Mouse (Mus musculus): ENCODE data around the gene Slco3a1. TPM values are rescaled to one million over a fixed set of nuclear protein-coding genes. Genes with fewer than 3 reads are reported as not detected.

The Slco3a1 gene
- total RNA-seq, 1 experiment from 2014 or later = 1.8 TPM

DNA sequence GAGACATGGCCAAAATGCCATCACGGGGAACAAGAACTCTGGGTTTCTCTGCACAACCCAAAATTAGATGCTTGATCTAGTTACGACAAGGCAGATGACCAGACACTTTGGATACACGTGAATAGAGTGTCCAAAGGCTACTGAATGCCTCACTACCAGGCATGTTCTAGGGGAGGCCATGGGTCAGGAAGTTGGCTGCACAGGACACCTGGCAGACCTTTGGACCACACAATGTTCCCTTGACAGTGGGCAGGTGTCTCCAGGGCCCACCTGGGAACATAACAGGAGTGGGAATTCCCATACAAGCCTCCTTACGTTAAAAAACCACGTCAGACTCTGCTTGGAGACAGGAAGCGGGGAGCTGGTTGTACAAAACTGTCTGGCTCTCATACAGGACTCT lies 181.5 kb downstream of the Slco3a1 start:
- ATAC-seq (replicated peaks; ENCODE audit: insufficient number of reproducible peaks, low FRiP score, low TSS enrichment, poor library complexity, severe bottlenecking) = no peak

DNA sequence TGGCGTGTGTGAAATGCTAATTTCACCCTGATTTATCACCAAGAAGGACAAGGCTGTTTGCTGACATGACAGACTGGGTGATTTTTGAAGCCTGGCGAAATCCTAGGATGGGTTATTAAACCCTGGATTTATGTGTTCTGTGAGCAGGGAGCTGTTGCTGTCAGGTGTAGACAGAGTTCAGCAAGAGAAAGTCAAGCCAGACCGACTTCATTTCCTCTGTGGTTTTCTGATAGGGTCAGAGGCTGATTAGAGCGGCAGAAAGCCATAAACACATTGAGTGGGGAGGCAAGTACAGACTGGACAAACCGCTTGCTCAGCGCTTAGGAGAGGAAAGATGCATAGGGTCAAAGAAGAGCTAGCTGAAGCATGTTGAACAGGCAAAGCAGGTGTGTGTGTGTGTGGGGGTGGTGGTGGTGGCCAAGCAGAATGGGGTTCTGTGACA lies 182.4 kb downstream of the Slco3a1 start:
- no peak for ATAC-seq (replicated peaks; ENCODE audit: insufficient number of reproducible peaks, low FRiP score, low TSS enrichment, poor library complexity, severe bottlenecking)

GRCm38 (mm10) chr7:74371656-74372055 lies 182.9 kb downstream of the Slco3a1 start:
- no peak for ATAC-seq (replicated peaks; ENCODE audit: insufficient number of reproducible peaks, low FRiP score, low TSS enrichment, poor library complexity, severe bottlenecking)

DNA sequence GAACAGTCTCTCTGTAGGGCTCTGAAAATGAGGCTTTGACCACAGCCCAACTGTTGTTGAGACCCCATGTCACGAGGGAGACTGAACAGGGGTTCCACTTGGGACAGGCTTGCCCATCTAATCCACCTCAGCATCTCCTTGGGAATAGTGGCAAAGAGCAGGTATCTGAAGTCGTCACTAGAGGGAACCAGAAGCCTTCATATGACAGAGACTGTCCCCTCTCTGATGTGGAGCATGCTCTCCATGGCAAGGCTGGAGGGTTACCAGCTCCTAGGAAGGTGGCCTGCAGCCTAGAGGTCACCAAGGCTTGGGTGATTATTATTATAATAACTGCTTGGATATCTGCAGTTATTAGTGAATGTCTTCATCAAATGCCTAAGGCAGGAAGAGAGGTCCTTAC lies 183.4 kb downstream of the Slco3a1 start:
- ATAC-seq (replicated peaks; ENCODE audit: insufficient number of reproducible peaks, low FRiP score, low TSS enrichment, poor library complexity, severe bottlenecking) = no peak

GRCm38 (mm10) chr7:74369657-74370056 lies 184.9 kb downstream of the Slco3a1 start:
- ATAC-seq (replicated peaks; ENCODE audit: insufficient number of reproducible peaks, low FRiP score, low TSS enrichment, poor library complexity, severe bottlenecking) = no peak

GRCm38 (mm10) chr7:74368256-74368980 lies 186.2 kb downstream of the Slco3a1 start:
- no peak for ATAC-seq (replicated peaks; ENCODE audit: insufficient number of reproducible peaks, low FRiP score, low TSS enrichment, poor library complexity, severe bottlenecking)

- no peak for ATAC-seq (replicated peaks; ENCODE audit: insufficient number of reproducible peaks, low FRiP score, low TSS enrichment, poor library complexity, severe bottlenecking)
Measured at GRCm38 (mm10) chr7:74367350-74367749, 187.2 kb downstream of the Slco3a1 start.

- ATAC-seq (replicated peaks; ENCODE audit: insufficient number of reproducible peaks, low FRiP score, low TSS enrichment, poor library complexity, severe bottlenecking) = no peak
Measured at GRCm38 (mm10) chr7:74365623-74366022, 189.0 kb downstream of the Slco3a1 start.

- no peak for ATAC-seq (replicated peaks; ENCODE audit: insufficient number of reproducible peaks, low FRiP score, low TSS enrichment, poor library complexity, severe bottlenecking)
Measured at GRCm38 (mm10) chr7:74364956-74365355, 189.6 kb downstream of the Slco3a1 start.

- ATAC-seq (replicated peaks; ENCODE audit: insufficient number of reproducible peaks, low FRiP score, low TSS enrichment, poor library complexity, severe bottlenecking) = no peak
Measured at GRCm38 (mm10) chr7:74363440-74363839, 191.1 kb downstream of the Slco3a1 start.

DNA sequence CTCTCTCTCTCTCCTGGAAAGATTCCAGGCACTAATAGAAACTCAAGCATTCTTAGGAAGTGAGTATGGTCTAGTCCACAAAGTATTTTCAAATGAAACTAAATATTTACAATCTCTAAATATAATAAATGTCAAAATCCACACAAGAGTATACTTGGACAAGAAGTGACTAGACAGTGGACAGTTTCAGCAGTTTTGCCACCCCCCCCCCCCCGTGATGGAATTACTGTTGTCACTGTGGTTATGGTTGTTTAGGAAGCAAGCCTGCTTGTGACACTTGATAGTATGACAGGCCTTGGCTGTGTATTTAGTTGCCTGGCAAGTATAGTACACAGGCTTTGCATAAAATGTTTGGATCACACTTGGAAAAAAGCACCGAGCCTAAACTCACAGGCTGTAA lies 192.9 kb downstream of the Slco3a1 start:
- ATAC-seq (replicated peaks; ENCODE audit: insufficient number of reproducible peaks, low FRiP score, low TSS enrichment, poor library complexity, severe bottlenecking) = no peak

DNA sequence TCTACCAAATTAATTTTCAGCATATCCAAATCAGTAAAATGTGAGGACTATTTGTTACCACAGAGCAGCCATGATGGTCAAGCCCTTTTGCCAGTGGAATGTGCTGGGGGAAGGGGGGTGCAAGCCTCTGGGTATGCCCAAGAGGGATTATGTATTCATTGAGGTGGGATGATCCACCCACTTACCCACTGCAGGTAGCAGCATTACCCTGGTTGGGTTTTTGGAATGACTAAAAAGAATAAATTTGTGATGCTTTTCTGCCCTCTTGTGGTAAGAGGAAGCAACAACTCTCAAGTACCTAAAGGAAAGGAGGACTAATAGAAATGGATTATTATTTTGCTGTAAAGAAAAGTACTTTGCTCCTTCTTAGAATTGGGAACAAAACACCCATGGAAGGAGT lies 197.6 kb downstream of the Slco3a1 start:
- no peak for ATAC-seq (replicated peaks; ENCODE audit: insufficient number of reproducible peaks, low FRiP score, low TSS enrichment, poor library complexity, severe bottlenecking)

DNA sequence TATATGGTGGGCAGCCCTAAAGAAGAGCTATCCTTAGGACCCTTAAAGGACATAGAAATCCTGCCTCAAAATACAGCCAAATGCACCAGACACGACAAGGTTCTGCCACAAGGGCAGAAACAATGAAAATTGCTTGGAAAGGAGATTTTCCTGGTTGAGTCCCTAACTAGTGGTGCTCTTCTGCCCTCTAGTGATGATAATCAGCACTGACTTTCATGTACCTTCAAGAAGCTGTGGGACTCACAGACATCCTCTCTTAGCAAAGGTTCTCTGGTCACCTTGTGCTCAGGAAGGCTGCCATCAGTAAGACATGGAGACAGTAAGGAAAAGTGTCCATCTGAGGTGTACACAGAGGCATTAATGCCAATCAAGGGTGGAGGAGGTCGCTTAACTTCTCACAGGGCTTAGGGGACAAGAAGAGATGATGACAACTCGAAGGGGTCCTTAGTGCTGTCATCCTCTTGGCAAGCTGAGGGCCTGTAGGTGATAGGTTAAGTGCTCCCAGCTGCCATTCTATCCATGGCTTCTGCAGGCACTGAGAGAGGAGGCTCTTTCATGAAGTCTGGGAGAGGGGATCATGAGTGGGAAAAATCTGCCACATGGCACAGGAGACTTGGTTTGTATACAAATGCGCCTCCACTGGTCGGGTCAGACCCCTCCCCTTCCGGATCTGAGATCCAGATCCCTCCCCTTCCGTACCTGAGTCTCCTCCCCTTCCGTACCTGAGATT lies 199.9 kb downstream of the Slco3a1 start:
- ATAC-seq (replicated peaks; ENCODE audit: insufficient number of reproducible peaks, low FRiP score, low TSS enrichment, poor library complexity, severe bottlenecking) = no peak

- ATAC-seq (replicated peaks; ENCODE audit: insufficient number of reproducible peaks, low FRiP score, low TSS enrichment, poor library complexity, severe bottlenecking) = no peak
Measured at GRCm38 (mm10) chr7:74353707-74354468, 200.7 kb downstream of the Slco3a1 start.

DNA sequence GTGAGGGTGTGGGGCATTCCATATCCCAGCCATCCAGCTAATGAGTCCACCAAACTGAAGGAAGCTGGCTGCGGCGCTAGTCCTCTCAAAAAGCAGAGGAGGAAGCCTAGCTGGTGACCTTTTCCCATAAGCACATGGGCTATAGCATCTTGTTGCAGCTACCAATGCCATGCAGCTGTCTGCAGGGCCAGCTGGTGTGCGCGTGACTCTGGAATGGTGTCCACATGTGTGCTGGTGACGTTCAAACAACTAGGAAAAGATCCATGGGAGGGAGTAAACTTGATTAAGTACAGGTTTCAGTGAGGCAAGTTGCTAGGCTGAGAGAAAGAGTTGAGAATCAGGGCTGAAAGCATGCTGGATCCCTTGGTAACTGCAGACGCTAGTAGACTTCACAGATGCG lies 201.3 kb downstream of the Slco3a1 start:
- ATAC-seq (replicated peaks; ENCODE audit: insufficient number of reproducible peaks, low FRiP score, low TSS enrichment, poor library complexity, severe bottlenecking) = no peak

GRCm38 (mm10) chr7:74348318-74348890 lies 206.2 kb downstream of the Slco3a1 start:
- no peak for ATAC-seq (replicated peaks; ENCODE audit: insufficient number of reproducible peaks, low FRiP score, low TSS enrichment, poor library complexity, severe bottlenecking)

DNA sequence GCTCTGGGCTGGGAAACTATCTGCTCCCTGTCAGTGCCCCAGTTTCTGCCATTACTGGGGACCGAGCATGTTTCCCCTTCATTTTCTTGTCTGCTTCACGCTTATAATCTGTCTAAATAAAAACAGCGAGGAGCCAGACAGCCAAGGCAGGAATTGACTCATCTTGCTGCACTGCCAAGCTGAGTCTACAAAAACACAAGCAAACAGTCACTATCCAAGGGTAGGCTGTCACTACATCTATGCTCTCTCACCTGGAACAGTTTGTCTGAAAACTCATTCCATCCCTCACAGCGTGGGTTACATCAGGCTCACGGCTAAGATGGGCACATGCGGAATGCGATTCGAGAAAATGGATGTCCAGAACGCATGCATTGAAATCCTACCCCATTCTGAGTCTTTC lies 207.6 kb downstream of the Slco3a1 start:
- no peak for ATAC-seq (replicated peaks; ENCODE audit: insufficient number of reproducible peaks, low FRiP score, low TSS enrichment, poor library complexity, severe bottlenecking)

DNA sequence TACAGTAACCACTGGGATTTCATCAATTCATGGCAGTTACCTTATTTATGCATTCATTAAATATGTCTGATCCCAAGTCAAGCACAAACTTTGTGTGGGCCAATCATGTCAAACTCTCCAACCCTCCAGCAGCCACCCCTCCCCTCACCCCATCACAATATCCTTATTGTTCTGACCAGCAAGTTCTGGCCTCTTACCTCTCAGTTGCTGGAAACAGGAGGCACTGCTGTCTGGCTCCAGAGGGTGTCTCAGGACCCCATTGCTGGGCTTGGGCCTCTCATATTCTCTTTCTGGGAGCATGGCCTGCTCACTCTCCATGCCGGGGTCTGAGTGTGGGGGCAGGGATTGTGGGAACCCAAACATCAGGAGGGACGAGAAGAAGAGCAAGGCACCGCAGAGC lies 208.1 kb downstream of the Slco3a1 start:
- no peak for ATAC-seq (replicated peaks; ENCODE audit: insufficient number of reproducible peaks, low FRiP score, low TSS enrichment, poor library complexity, severe bottlenecking)

GRCm38 (mm10) chr7:74341149-74341805 lies 213.3 kb downstream of the Slco3a1 start:
- ATAC-seq (replicated peaks; ENCODE audit: insufficient number of reproducible peaks, low FRiP score, low TSS enrichment, poor library complexity, severe bottlenecking) = no peak
